9 mouse cellular contexts compared by ENCODE assay signal in genomic region chr13:60267557-60267956, GRCm38 (mm10).
A peak's percentile ranks its signal among the peaks of the same experiment; 100 is the strongest.
DNase-seq lines count a peak whose midpoint lies in the region; ATAC-seq lines count a peak whose summit lies in the region.
"Had no signal": no experiment of that assay in that cellular context is flagged by ENCODE, and none has a peak within 500 bp of the region (broad histone marks: within the 10 kb centered on the region; RNA-seq: fewer than 3 reads in every experiment).

No protein-coding gene starts in this region.

- H3K27ac ChIP-seq in hindbrain, embryonic 12.5 days: peak overlapping the region; percentile 49; the same call in 1 of the 2 replicates
- no peak overlapping the region for H3K27ac ChIP-seq in hindbrain, embryonic 10.5 days
- no peak overlapping the region for H3K27ac ChIP-seq in liver, embryonic 12.5 days

- H3K4me3 ChIP-seq in hindbrain, embryonic 12.5 days: no peak overlapping the region
- H3K4me3 ChIP-seq in hindbrain, embryonic 10.5 days: no peak overlapping the region
- H3K4me3 ChIP-seq in liver, embryonic 12.5 days: no peak overlapping the region

- no peak overlapping the region for H3K9ac ChIP-seq in hindbrain, embryonic 12.5 days
- no peak overlapping the region for H3K9ac ChIP-seq in liver, embryonic 12.5 days

- no peaks in the 10 kb centered on the region for H3K9me3 ChIP-seq in hindbrain, embryonic 12.5 days (replicated peaks)
- H3K9me3 ChIP-seq in hindbrain, embryonic 10.5 days: peaks cover 5% of the 10 kb centered on the region; the same call in 1 of the 2 replicates
- no peaks in the 10 kb centered on the region for H3K9me3 ChIP-seq in liver, embryonic 12.5 days (replicated peaks)

- 40% methylated on average over 12 of the region's 12 CpGs for WGBS in hindbrain, embryonic 12.5 days
- 63% methylated on average over 12 of the region's 12 CpGs for WGBS in hindbrain, embryonic 10.5 days
- 47% methylated on average over 12 of the region's 12 CpGs for WGBS in liver, embryonic 12.5 days (ENCODE audit: insufficient replicate concordance)

- DNase-seq in hindbrain, embryonic 10.5 days (ENCODE audit: low spot score): no peak
- DNase-seq in embryo, embryonic 10.5 days (ENCODE audit: low spot score): peak; percentile 61
- peak; percentile 56 to 65 for DNase-seq in heart, postnatal 10 days
- DNase-seq in layer of hippocampus, adult 9-10 months (ENCODE audit: low spot score): peak; percentile 10
- peak; percentile 37 for DNase-seq in ovary, postnatal 14 days (ENCODE audit: low spot score)

- no peaks in the 10 kb centered on the region for H3K36me3 ChIP-seq in hindbrain, embryonic 12.5 days
- H3K36me3 ChIP-seq in hindbrain, embryonic 10.5 days: no peaks in the 10 kb centered on the region
- H3K36me3 ChIP-seq in liver, embryonic 12.5 days: no peaks in the 10 kb centered on the region
- H3K36me3 ChIP-seq: G1E had no signal

- ATAC-seq in hindbrain, embryonic 12.5 days (ENCODE audit: low FRiP score): 0 out of 2 replicates have a peak, but pooled peaks have one; percentile 29
- ATAC-seq in erythroid progenitor cell, adult 5-6 weeks (replicated peaks; ENCODE audit: low FRiP score, poor library complexity, severe bottlenecking): no peak
- no peak for ATAC-seq in liver, embryonic 12.5 days

- H3K27me3 ChIP-seq in hindbrain, embryonic 12.5 days: no peaks in the 10 kb centered on the region
- H3K27me3 ChIP-seq in hindbrain, embryonic 10.5 days (ENCODE audit: insufficient read depth, poor library complexity, severe bottlenecking): no peaks in the 10 kb centered on the region
- no peaks in the 10 kb centered on the region for H3K27me3 ChIP-seq in liver, embryonic 12.5 days (replicated peaks)

- H3K4me2 ChIP-seq in hindbrain, embryonic 12.5 days (replicated peaks): no peak overlapping the region
- no peak overlapping the region for H3K4me2 ChIP-seq in liver, embryonic 12.5 days

- H3K4me1 ChIP-seq in hindbrain, embryonic 12.5 days: 0 out of 2 replicates have a peak, but pooled peaks cover 6% of the 10 kb centered on the region
- peaks cover 15% of the 10 kb centered on the region; the same call in 1 of the 2 replicates for H3K4me1 ChIP-seq in hindbrain, embryonic 10.5 days (replicated peaks)
- no peaks in the 10 kb centered on the region for H3K4me1 ChIP-seq in liver, embryonic 12.5 days

- intact Hi-C loops in heart, postnatal 10 days (cut with DNase I): no loop called here
